Mouse (Mus musculus): ENCODE results near the gene Cfap99.

DNA sequence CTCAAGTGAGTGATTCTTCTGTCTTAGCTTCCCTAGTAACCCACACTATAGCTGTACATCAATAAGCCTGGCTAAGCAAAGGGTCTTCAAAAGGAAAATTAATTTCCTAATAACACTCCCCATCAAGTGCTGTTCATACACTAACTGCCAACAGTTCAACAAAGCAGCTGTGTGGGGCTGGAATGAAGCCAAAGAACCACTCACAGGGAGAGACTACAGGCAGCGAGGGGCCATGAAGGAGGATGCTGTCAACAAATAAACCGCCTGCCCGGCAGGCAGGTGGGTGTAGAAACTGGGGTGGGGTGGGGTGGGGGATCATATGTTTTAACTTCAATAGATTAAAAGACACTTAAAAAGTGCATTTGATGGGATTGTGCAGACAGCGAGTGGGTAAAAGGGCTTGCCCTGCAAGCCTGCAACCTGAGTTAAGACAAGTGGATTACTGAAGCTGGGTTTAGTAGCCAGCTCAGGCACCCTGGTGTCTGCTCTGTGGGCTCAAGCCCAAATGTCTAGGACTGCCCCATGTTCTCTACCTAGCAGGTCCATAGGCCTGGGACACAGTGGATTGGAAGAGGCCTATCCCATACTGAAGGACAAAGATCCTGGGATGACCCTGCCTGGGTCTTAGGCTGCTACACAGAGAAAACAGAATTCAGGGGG is 36.0 kb upstream of the Cfap99 start:
- TF ChIP-seq CTCF (IDR thresholded peaks at IDR 0.05 in 2 of 3, conservative IDR thresholded peaks at IDR 0.05 in 1 of 3; ENCODE audit: control insufficient read depth in 1 of 3, insufficient read depth in 1 of 3, low read depth in 2 of 3, low read length in 3 of 3, poor library complexity in 1 of 3, severe bottlenecking in 1 of 3) (no peak), GATA1 (IDR thresholded peaks at IDR 0.05; ENCODE audit: low read depth, low read length) (no peak), EP300 (IDR thresholded peaks at IDR 0.05; ENCODE audit: low read depth in 1 of 2, low read length in 2 of 2) (no peak), RCOR1 (IDR thresholded peaks at IDR 0.05; ENCODE audit: low read depth, low read length) (no peak), ZC3H11A (IDR thresholded peaks at IDR 0.05; ENCODE audit: low read depth, low read length) (no peak), NELFE (IDR thresholded peaks at IDR 0.05; ENCODE audit: low read depth, low read length) (no peak), POLR2A (IDR thresholded peaks at IDR 0.05; ENCODE audit: control insufficient read depth in 1 of 2, insufficient read depth in 1 of 2, low read depth in 1 of 2, low read length in 2 of 2, poor library complexity in 1 of 2) (no peak), ZNF384 (IDR thresholded peaks at IDR 0.05; ENCODE audit: low read depth, low read length) (no peak), UBTF (IDR thresholded peaks at IDR 0.05; ENCODE audit: borderline replicate concordance, insufficient read depth, low read depth, low read length) (no peak), USF1 (IDR thresholded peaks at IDR 0.05; ENCODE audit: low read depth, low read length) (no peak), NRF1 (IDR thresholded peaks at IDR 0.05; ENCODE audit: insufficient read depth, low read depth, low read length, poor library complexity, severe bottlenecking) (no peak), ETS1 (IDR thresholded peaks at IDR 0.05; ENCODE audit: low read depth, low read length) (no peak)
